Comparison of ENCODE assay signal across 9 mouse cellular contexts in the genomic region with DNA sequence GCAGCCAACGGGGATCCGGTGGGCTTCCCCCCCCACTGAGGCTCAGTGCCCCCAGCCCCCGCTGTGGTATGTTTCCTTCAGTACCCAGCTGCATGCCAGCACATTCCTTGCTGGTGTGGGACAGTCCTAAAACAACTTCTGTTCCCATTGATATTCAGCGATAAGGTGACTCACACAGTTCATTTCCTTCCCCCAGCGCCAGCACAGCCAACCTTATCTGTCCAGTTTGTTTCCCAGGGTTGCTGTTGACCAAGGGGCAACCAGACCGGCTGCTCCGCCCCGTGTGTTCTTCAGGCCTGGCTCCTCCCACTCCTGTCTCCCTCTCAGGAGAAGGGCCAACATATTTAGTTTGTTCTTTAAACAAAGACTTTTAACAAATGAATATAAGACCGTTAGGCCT. TPM values are rescaled to one million over a fixed set of nuclear protein-coding genes. Genes with fewer than 3 reads are reported as not detected.
DNase-seq lines count a peak whose midpoint lies in the region; ATAC-seq and TF ChIP-seq lines count a peak whose summit lies in the region.
"Had no signal": no experiment of that assay in that cellular context is flagged by ENCODE, and none has a peak within 500 bp of the region (broad histone marks: within the 10 kb centered on the region; RNA-seq: fewer than 3 reads in every experiment).

No protein-coding gene starts in this region.

- no peak for TF ChIP-seq EP300 in liver, postnatal 0 days (IDR thresholded peaks at IDR 0.05; ENCODE audit: low read depth)

- peaks cover 8% of the 10 kb centered on the region for H3K4me1 ChIP-seq in embryonic facial prominence, embryonic 12.5 days
- peaks cover 10% of the 10 kb centered on the region; the same call in 1 of the 2 replicates for H3K4me1 ChIP-seq in intestine, embryonic 14.5 days (replicated peaks; ENCODE audit: control insufficient read depth, insufficient read depth, low read length)
- H3K4me1 ChIP-seq in liver, postnatal 0 days (ENCODE audit: insufficient read depth), result peaks cover 21% of the 10 kb centered on the region

- peak overlapping the region; percentile 8; the same call in 1 of the 2 replicates for H3K9ac ChIP-seq in embryonic facial prominence, embryonic 12.5 days
- H3K9ac ChIP-seq in intestine, embryonic 14.5 days (ENCODE audit: low read length), result no peak overlapping the region
- no peak overlapping the region for H3K9ac ChIP-seq in liver, postnatal 0 days (replicated peaks)
- H3K9ac ChIP-seq: midbrain, embryonic 12.5 days had no signal

- H3K4me2 ChIP-seq in embryonic facial prominence, embryonic 12.5 days (replicated peaks), result no peak overlapping the region
- H3K4me2 ChIP-seq in intestine, embryonic 14.5 days (ENCODE audit: low read length), result no peak overlapping the region
- peak overlapping the region; percentile 67 for H3K4me2 ChIP-seq in liver, postnatal 0 days (ENCODE audit: low read depth, low read length)
- H3K4me2 ChIP-seq: midbrain, embryonic 12.5 days had no signal

- no peak overlapping the region for H3K27ac ChIP-seq in embryonic facial prominence, embryonic 12.5 days
- H3K27ac ChIP-seq in intestine, embryonic 14.5 days (ENCODE audit: low read depth), result peak overlapping the region; percentile 22
- H3K27ac ChIP-seq in liver, postnatal 0 days (ENCODE audit: low read depth), result peak overlapping the region; percentile 76
- H3K27ac ChIP-seq: midbrain, embryonic 12.5 days had no signal

- H3K4me3 ChIP-seq in embryonic facial prominence, embryonic 12.5 days, result no peak overlapping the region
- H3K4me3 ChIP-seq in intestine, embryonic 14.5 days (ENCODE audit: low read depth, low read length), result no peak overlapping the region
- no peak overlapping the region for H3K4me3 ChIP-seq in liver, postnatal 0 days (ENCODE audit: low read depth, low read length)
- H3K4me3 ChIP-seq: midbrain, embryonic 12.5 days had no signal

- WGBS in embryonic facial prominence, embryonic 12.5 days, result 74% methylated on average over 9 of the region's 9 CpGs
- WGBS in intestine, embryonic 14.5 days, result 48% methylated on average over 9 of the region's 9 CpGs
- 10% methylated on average over 9 of the region's 9 CpGs for WGBS in liver, postnatal 0 days (ENCODE audit: insufficient replicate concordance)

- ATAC-seq in embryonic facial prominence, embryonic 12.5 days (ENCODE audit: insufficient number of reproducible peaks, insufficient read depth, low FRiP score, low TSS enrichment), result no peak
- peak; percentile 64 for ATAC-seq in intestine, embryonic 14.5 days (replicated peaks; ENCODE audit: low FRiP score, low TSS enrichment, low read depth)
- peak; percentile 78 for ATAC-seq in liver, postnatal 0 days

- no peak for TF ChIP-seq CTCF in liver, postnatal 0 days (IDR thresholded peaks at IDR 0.05; ENCODE audit: low read depth)

- H3K36me3 ChIP-seq in embryonic facial prominence, embryonic 12.5 days, result peaks cover 57% of the 10 kb centered on the region
- H3K36me3 ChIP-seq in intestine, embryonic 14.5 days (ENCODE audit: control insufficient read depth, insufficient read depth, low read length), result peaks cover 34% of the 10 kb centered on the region
- no peaks in the 10 kb centered on the region for H3K36me3 ChIP-seq in liver, postnatal 0 days (replicated peaks; ENCODE audit: insufficient read depth, low read length)
- H3K36me3 ChIP-seq: midbrain, embryonic 12.5 days had no signal

- peak; percentile 68 for DNase-seq in Muller cell, postnatal 12 days (ENCODE audit: inconsistent ontology term)
- DNase-seq in intestine, embryonic 14.5 days (ENCODE audit: low spot score), result no peak
- peak; percentile 55 for DNase-seq in liver, postnatal 0 days
- no peak for DNase-seq in layer of hippocampus, postnatal 36 days
- DNase-seq in retina, postnatal 1 day, result no peak
- no peak for DNase-seq in layer of hippocampus, postnatal 14 days (ENCODE audit: low spot score in 2 of 2)
- no peak for DNase-seq in left cerebral cortex, adult 18-20 months (ENCODE audit: low spot score in 2 of 2)

- H3K27me3 ChIP-seq in embryonic facial prominence, embryonic 12.5 days, result no peaks in the 10 kb centered on the region
- H3K27me3 ChIP-seq in intestine, embryonic 14.5 days (replicated peaks; ENCODE audit: control insufficient read depth, insufficient read depth, low read length), result no peaks in the 10 kb centered on the region
- no peaks in the 10 kb centered on the region for H3K27me3 ChIP-seq in liver, postnatal 0 days (ENCODE audit: insufficient read depth, low read length)
- H3K27me3 ChIP-seq: midbrain, embryonic 12.5 days had no signal

- H3K9me3 ChIP-seq in embryonic facial prominence, embryonic 12.5 days, result no peaks in the 10 kb centered on the region
- H3K9me3 ChIP-seq in intestine, embryonic 14.5 days (ENCODE audit: control insufficient read depth, low read length), result no peaks in the 10 kb centered on the region
- no peaks in the 10 kb centered on the region for H3K9me3 ChIP-seq in liver, postnatal 0 days (ENCODE audit: low read length)
- H3K9me3 ChIP-seq: midbrain, embryonic 12.5 days had no signal

RNA-seq across cellular contexts. Expression of gene Smyd2, which starts 54.7 kb away (rescaled TPM):
- polyA plus RNA-seq in embryonic facial prominence, embryonic 12.5 days (2016; fragmentation: Nextera tagmentation; extraction: Ambion mirVana), result 83.1 and 88.7 TPM in 2 replicates
- 124 and 127 TPM in 2 replicates for polyA plus RNA-seq in intestine, embryonic 14.5 days (2014; fragmentation: Nextera tagmentation; extraction: Ambion mirVana)
- polyA plus RNA-seq in liver, postnatal 0 days (2015; fragmentation: Nextera tagmentation; extraction: Ambion mirVana), result 21.4 and 23.3 TPM in 2 replicates
- total RNA-seq in layer of hippocampus, postnatal 36 days (2021), result 10 to 100 TPM; 74.5 to 77.0 TPM
- 10 to 100 TPM; 82.9 to 89.5 TPM for total RNA-seq in layer of hippocampus, postnatal 14 days (2021)
- 100 to 1,000 TPM in 1 of 2 experiments, 10 to 100 TPM in 1; 88.4 to 113 TPM for total RNA-seq in left cerebral cortex, adult 18-20 months (2021)

Comparison
In these comparisons a context has a peak if more than half of its experiments do, and no peak if none do; other contexts are left out.
1. DNase-seq: peak in Muller cell, postnatal 12 days (single experiment) and liver, postnatal 0 days (single experiment); none in intestine, embryonic 14.5 days (single experiment), layer of hippocampus, postnatal 36 days (0 of 2), retina, postnatal 1 day (single experiment), layer of hippocampus, postnatal 14 days (0 of 2) and left cerebral cortex, adult 18-20 months (0 of 2).